Mouse (Mus musculus): ENCODE data around the gene Klhdc2. TPM values are rescaled to one million over a fixed set of nuclear protein-coding genes. Genes with fewer than 3 reads are reported as not detected.

Gene Klhdc2
- polyA plus RNA-seq, 1 experiment: 123 TPM

DNA sequence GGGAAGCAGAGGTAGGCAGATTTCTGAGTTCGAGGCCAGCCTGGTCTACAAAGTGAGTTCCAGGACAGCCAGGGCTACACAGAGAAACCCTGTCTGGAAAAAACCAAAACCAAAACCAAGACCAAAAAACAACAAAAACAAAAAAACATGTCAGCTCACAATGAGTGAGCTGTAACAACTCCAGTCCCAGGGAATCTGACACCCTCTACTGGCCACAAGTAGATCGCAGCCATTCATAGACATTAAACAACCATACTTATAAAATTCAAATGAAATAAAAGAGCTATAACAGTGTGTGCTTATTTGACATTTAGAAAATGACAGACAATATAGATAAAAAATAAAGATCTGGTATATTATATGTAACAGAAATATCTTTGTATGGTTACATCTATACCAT, 37.1 kb downstream of the Klhdc2 start:
- Histone ChIP-seq H3K27ac (ENCODE audit: insufficient read depth, low read length) (no peak overlapping the region), H3K4me3 (ENCODE audit: insufficient read depth, low read length) (no peak overlapping the region), H3K4me1 (ENCODE audit: control insufficient read depth, insufficient read depth, low read length) (no peaks in the 10 kb centered on the region)
- TF ChIP-seq CTCF (IDR thresholded peaks at IDR 0.05; ENCODE audit: extremely low read depth, insufficient read depth, low read length) (peak; percentile 36; the same call in 1 of the 2 replicates), POLR2A (IDR thresholded peaks at IDR 0.05; ENCODE audit: extremely low read depth, insufficient read depth, low read length) (no peak)

DNA sequence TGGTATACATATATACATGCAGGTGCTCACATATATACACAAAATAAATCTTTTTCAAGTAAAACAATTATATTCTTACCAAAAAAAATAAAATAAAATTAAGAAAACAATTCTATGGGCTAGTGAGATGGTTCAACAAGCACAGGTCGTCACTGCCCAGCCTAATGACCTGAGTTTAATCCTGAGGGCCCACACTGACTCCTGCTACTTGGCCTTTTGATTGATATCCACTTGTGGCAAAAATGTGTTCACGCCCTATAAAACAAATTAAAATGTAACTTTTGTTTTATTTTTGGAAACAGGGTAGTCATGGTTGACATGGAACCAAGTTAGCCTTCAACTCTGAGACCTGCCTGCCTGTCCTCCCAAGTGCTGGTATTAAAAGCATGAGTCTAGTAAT, 53.4 kb downstream of the Klhdc2 start:
- TF ChIP-seq POLR2A (IDR thresholded peaks at IDR 0.05; ENCODE audit: extremely low read depth, insufficient read depth, low read length): no peak
- TF ChIP-seq CTCF (IDR thresholded peaks at IDR 0.05; ENCODE audit: extremely low read depth, insufficient read depth, low read length): no peak
- no peak overlapping the region for H3K27ac ChIP-seq (ENCODE audit: insufficient read depth, low read length)
- no peak overlapping the region for H3K4me3 ChIP-seq (ENCODE audit: insufficient read depth, low read length)
- H3K4me1 ChIP-seq (ENCODE audit: control insufficient read depth, insufficient read depth, low read length): no peaks in the 10 kb centered on the region

DNA sequence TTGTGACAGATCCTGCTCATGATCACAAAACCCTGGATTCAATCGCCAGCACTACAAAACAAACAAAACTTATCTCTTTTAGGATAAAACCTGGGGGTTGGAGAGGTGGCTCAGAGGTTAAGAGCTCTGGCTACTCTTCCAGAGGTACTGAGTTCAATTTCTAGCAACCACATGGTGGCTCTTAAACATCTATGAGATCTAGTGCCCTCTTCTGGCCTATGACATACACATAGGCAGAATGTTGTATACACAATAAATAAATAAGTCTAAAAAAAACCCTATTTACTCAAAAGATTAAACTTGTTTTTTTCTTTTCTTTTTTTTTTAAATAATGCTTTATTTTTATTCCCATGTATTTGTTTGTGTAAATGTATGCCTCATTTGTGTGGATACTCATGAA, 55.2 kb downstream of the Klhdc2 start:
- H3K27ac ChIP-seq (ENCODE audit: insufficient read depth, low read length): no peak overlapping the region

DNA sequence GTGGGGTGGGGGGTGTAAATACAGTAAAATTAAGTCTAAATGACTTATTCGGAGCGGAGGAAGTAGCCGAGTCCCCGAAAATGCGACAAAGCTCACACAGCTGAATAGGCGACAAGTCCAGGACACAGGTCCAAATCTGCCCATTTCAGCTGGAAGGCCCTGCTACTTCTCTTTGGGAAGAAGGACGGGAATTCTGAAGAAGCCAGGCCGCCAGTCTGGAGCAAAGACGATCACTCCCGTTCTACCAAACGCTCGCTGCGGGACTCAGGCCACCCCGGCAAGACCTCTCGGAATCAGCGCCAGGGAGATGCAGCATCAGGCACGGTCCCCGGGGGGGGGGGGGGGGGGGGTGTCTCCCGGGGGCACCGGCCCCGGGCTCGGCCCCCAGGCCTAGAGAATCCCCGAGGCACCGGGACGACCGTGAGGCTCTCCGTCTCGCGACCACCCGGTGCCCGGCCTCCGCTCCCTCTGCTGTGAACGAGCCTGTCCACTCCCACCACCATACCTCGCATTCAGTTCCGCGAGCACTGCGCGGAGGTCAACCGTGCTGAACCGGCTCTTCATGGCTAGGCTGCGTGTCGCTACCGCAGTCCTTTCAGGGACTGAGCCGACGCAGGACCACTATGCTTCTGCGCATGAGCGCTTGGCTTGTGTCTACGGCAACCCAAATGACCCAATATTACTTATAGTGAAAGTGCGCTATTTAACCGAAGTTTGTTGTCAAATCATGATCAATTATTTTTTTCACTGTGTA, 60.2 kb downstream of the Klhdc2 start, which contains the start of gene Nemf:
Gene Nemf (minus strand): TSS at position 620 of the 754 bp plus-strand sequence.
- H3K27ac ChIP-seq (ENCODE audit: insufficient read depth, low read length): no peak within 1 kb of the TSS
- peak within 1 kb of the TSS; percentile 82 for H3K4me3 ChIP-seq (ENCODE audit: insufficient read depth, low read length)
- TF ChIP-seq CTCF (IDR thresholded peaks at IDR 0.05; ENCODE audit: extremely low read depth, insufficient read depth, low read length) (no peak), POLR2A (IDR thresholded peaks at IDR 0.05; ENCODE audit: extremely low read depth, insufficient read depth, low read length) (peak; percentile 97)
- no peaks in the 10 kb centered on the region; the same call in 1 of the 2 replicates for H3K4me1 ChIP-seq (ENCODE audit: control insufficient read depth, insufficient read depth, low read length)

More for the DNA sequence above, 55.2 kb downstream of the Klhdc2 start:
- TF ChIP-seq POLR2A (IDR thresholded peaks at IDR 0.05; ENCODE audit: extremely low read depth, insufficient read depth, low read length): no peak
- Histone ChIP-seq H3K4me1 (ENCODE audit: control insufficient read depth, insufficient read depth, low read length) (no peaks in the 10 kb centered on the region; the same call in 1 of the 2 replicates), H3K4me3 (ENCODE audit: insufficient read depth, low read length) (no peak overlapping the region)

DNA sequence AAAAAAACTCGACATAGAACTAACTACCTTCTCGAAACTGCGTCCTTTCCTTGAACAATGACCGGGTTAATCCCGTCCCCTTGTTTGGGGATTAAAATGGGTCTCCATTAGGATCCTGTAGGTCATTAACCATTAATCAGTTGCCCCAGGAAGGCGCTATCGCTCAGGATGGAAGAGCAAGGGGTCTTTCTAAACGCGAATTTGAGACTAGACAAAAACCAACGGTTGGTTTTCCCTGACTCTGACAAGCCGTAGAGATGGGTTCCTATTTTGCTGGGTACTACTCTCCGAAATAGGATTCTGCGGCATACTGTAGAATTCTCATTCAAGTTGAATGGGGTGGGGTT, 60.8 kb downstream of the Klhdc2 start:
- H3K4me1 ChIP-seq (ENCODE audit: control insufficient read depth, insufficient read depth, low read length): no peaks in the 10 kb centered on the region; the same call in 1 of the 2 replicates
- no peak overlapping the region for H3K27ac ChIP-seq (ENCODE audit: insufficient read depth, low read length)
- no peak for TF ChIP-seq CTCF (IDR thresholded peaks at IDR 0.05; ENCODE audit: extremely low read depth, insufficient read depth, low read length)
- TF ChIP-seq POLR2A (IDR thresholded peaks at IDR 0.05; ENCODE audit: extremely low read depth, insufficient read depth, low read length): no peak
- peak overlapping the region; percentile 82 for H3K4me3 ChIP-seq (ENCODE audit: insufficient read depth, low read length)

Other genes starting within 250 kb of the Klhdc2 start
- gene Rps29, start 137.5 kb upstream of the Klhdc2 start, polyA plus RNA-seq (2012; rRNA removed): 1,487 and 1,750 TPM in 2 replicates
- gene Lrr1, start 127.9 kb upstream of the Klhdc2 start, polyA plus RNA-seq (2012; rRNA removed): 0.13 and 0.15 TPM in 2 replicates
- 324 and 336 TPM in 2 replicates for gene Rpl36al, start 112.6 kb upstream of the Klhdc2 start, polyA plus RNA-seq (2012; rRNA removed)
- gene Mgat2, start 112.5 kb upstream of the Klhdc2 start, polyA plus RNA-seq (2012; rRNA removed): 15.2 and 15.3 TPM in 2 replicates
- 0.61 and 0.64 TPM in 2 replicates for gene Gm49383, start 99.6 kb upstream of the Klhdc2 start, polyA plus RNA-seq (2012; rRNA removed)
- 2.2 and 3.1 TPM in 2 replicates for gene Dnaaf2, start 98.3 kb upstream of the Klhdc2 start, polyA plus RNA-seq (2012; rRNA removed)
- 1.1 and 3.1 TPM in 2 replicates for gene Gm49384, start 92.4 kb upstream of the Klhdc2 start, polyA plus RNA-seq (2012; rRNA removed)
- 0.44 and 1.1 TPM in 2 replicates for gene Pole2, start 68.5 kb upstream of the Klhdc2 start, polyA plus RNA-seq (2012; rRNA removed)
- 11.5 and 14.1 TPM in 2 replicates for gene Klhdc1, start 55.5 kb upstream of the Klhdc2 start, polyA plus RNA-seq (2012; rRNA removed)
- 33.7 and 34.4 TPM in 2 replicates for gene Nemf, start 60.5 kb downstream of the Klhdc2 start, polyA plus RNA-seq (2012; rRNA removed)
- 43.1 and 44.7 TPM in 2 replicates for gene Arf6, start 75.5 kb downstream of the Klhdc2 start, polyA plus RNA-seq (2012; rRNA removed)
- 0.40 and 0.64 TPM in 2 replicates for gene Gm9887, start 75.8 kb downstream of the Klhdc2 start, polyA plus RNA-seq (2012; rRNA removed)

Measured in cortical plate, adult 2 months (tissue).